Mouse (Mus musculus) thymus, adult 2 months (tissue): ENCODE data around the gene Tbc1d4. TPM values are rescaled to one million over a fixed set of nuclear protein-coding genes. Genes with fewer than 3 reads are reported as not detected.

Source experiments
- DNase-seq: peaks from one replicate; pipeline ENCODE4 v3.0.0; 2021
- H3K27ac ChIP-seq: fragments of 200-500 bp; 2 replicates; pipeline ENCODE4 v1.5.1; 2012; ENCODE audit warnings: low read length, control low read depth; ENCODE audit not compliant: control insufficient read depth, insufficient read depth
- H3K27me3 ChIP-seq: fragments of 200-500 bp; 2 replicates; pipeline ENCODE4 v1.6.1; 2012; ENCODE audit warnings: mild to moderate bottlenecking, low read length, moderate library complexity, mixed read lengths; ENCODE audit not compliant: control insufficient read depth, insufficient read depth
- H3K36me3 ChIP-seq: fragments of 200-500 bp; 2 replicates; pipeline ENCODE4 v1.6.1; 2012; ENCODE audit warnings: mild to moderate bottlenecking, low read length, moderate library complexity; ENCODE audit not compliant: control insufficient read depth, insufficient read depth
- H3K4me1 ChIP-seq: fragments of 200-500 bp; replicated peaks from 2 replicates; pipeline ENCODE4 v1.6.1; 2012; ENCODE audit warnings: low read length; ENCODE audit not compliant: control insufficient read depth, insufficient read depth
- H3K4me3 ChIP-seq: fragments of 200-500 bp; 2 replicates; pipeline ENCODE4 v1.5.1; 2012; ENCODE audit warnings: mild to moderate bottlenecking, low read length, control low read depth, moderate library complexity; ENCODE audit not compliant: control insufficient read depth, insufficient read depth
- CTCF ChIP-seq: fragments of 200-500 bp; IDR thresholded peaks from 2 replicates; pipeline ENCODE4 v1.5.1; 2012; ENCODE audit warnings: mild to moderate bottlenecking, control low read depth, low read length, moderate library complexity, borderline replicate concordance; ENCODE audit not compliant: control insufficient read depth, poor library complexity, insufficient read depth; ENCODE audit errors: extremely low read depth
- POLR2A ChIP-seq: fragments of 200-500 bp; IDR thresholded peaks from 2 replicates; pipeline ENCODE4 v1.6.1; 2012; ENCODE audit warnings: mild to moderate bottlenecking, low read length, control low read depth, moderate library complexity; ENCODE audit not compliant: control insufficient read depth, poor library complexity, insufficient read depth; ENCODE audit errors: extremely low read depth
- WGBS: fragments of 180-500 bp; shearing (Covaris S2); methylation state at CpG from one replicate; pipeline ENCODE4 v1.1.7; 2018; 5-methylcytosine and 5-hydroxymethylcytosine counted together
- polyA plus RNA-seq: library from polyadenylated mRNA; depleted of rRNA; stranded (reverse); fragments of >200 nt; gene quantifications from 2 replicates; pipeline ENCODE4 v1.2.3, GENCODE M21; 2012

The Tbc1d4 gene
- polyA plus RNA-seq, 1 experiment: 13.3 TPM

DNA sequence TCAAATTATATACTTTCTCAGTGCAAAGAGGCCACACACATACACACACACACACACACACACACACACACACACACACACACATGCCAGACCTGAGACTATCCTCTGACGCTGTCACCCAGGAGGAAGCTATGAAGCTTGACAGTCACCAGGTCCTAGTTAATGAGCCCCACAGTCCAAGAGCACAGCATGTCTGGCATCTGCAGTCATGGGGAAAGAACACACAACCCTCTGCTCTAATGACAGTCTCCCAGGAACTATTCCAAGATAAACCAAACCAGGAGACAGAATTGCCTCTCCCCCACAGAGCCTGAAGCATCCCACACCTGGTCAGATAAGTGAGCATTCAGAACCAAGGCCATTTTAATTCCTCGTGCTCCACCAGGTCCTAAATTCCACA is 71.1 kb downstream of the Tbc1d4 start:
- Histone ChIP-seq H3K27ac (no peak overlapping the region), H3K36me3 (no peaks in the 10 kb centered on the region), H3K4me1 (no peaks in the 10 kb centered on the region), H3K27me3 (no peaks in the 10 kb centered on the region), H3K4me3 (no peak overlapping the region)
- TF ChIP-seq CTCF (no peak), POLR2A (no peak)
- DNase-seq: no peak
- WGBS: 85% methylated on average over 2 of the region's 2 CpGs

DNA sequence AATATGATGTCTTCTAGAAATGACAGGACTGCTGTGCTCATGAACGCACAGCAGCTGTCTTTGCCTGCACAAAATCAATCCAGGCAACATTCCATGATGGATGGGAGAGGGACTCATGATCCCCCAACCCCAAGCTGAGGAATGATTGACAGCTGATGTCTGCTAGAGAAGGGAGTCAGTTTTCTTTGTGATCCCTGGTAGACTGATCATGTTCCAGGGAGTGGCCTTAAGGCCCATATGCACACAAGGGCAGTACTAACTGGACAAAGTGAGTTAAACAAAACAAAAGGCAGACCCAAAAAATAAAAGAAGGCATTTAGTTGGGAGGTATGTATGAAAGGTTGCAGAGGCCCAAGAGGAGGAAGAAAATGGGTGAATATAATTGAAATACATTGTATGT is 71.6 kb downstream of the Tbc1d4 start:
- H3K27ac ChIP-seq: no peak overlapping the region
- H3K36me3 ChIP-seq: no peaks in the 10 kb centered on the region
- H3K4me1 ChIP-seq: no peaks in the 10 kb centered on the region
- H3K4me3 ChIP-seq: no peak overlapping the region
- no peak for DNase-seq
- 100% methylated on average over 1 of the region's 1 CpGs for WGBS
- no peaks in the 10 kb centered on the region for H3K27me3 ChIP-seq
- no peak for TF ChIP-seq POLR2A
- TF ChIP-seq CTCF: no peak

DNA sequence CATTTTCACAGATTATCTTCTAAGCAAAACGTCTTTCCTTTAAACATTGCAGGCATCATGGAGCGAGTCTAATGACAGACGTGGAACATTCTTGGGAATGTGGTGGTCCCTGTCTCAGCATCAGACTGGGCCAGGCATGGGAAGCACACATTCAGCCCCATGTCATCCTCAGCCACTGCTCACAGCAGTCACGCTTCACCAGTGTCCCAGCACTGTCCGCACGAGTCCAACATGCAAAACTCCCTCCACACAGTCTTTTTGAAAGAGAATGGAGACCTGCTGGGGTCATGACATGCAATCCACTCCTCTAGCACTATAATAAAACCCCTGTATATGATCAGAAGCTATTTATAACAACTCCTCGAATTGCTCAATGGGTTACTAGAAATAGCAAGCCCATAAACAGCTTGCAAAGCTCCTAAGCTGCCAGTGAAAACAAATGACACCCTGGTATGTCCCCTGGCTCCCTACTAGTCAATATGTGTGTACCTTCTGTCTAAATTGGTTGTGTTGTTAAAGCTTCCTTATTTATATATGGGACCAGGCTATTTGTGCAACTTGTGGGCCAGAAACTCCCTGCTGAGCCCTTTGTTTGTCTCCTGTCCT is 76.8 kb downstream of the Tbc1d4 start:
- 87% methylated on average over 7 of the region's 7 CpGs for WGBS
- no peaks in the 10 kb centered on the region for H3K27me3 ChIP-seq
- H3K4me3 ChIP-seq: no peak overlapping the region
- TF ChIP-seq POLR2A (no peak), CTCF (no peak)
- DNase-seq: no peak
- no peak overlapping the region for H3K27ac ChIP-seq
- H3K4me1 ChIP-seq: no peaks in the 10 kb centered on the region
- no peaks in the 10 kb centered on the region for H3K36me3 ChIP-seq

GRCm38 (mm10) chr14:101530455-101530854 is 78.5 kb downstream of the Tbc1d4 start:
- 77% methylated on average over 2 of the region's 2 CpGs for WGBS
- no peak for DNase-seq
- TF ChIP-seq CTCF (no peak), POLR2A (no peak)

DNA sequence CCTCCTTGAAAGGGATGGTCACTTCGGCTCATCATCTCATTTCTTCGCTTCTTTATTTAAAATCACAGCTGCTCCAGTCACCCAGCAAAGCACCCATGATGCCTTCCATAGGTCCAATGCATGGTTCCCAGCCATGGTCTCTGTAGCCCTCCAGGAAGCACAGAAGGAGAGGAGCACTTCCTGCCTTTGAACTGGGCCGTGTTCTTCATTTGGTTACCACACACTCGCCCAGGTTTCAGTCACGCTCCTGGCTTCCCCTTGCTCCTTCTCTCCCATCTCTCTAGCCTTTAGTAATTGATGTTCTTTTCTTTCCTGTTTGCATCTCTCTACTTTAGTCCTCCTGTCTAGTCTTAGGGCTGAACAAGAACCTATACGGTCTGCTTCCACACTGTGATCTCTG is 79.8 kb downstream of the Tbc1d4 start:
- no peak overlapping the region for H3K27ac ChIP-seq
- no peaks in the 10 kb centered on the region for H3K27me3 ChIP-seq
- no peak for DNase-seq
- H3K4me1 ChIP-seq: no peaks in the 10 kb centered on the region
- 58% methylated on average over 6 of the region's 6 CpGs for whole genome bisulfite sequencing
- H3K36me3 ChIP-seq: no peaks in the 10 kb centered on the region
- TF ChIP-seq CTCF: no peak
- no peak overlapping the region for H3K4me3 ChIP-seq

More at GRCm38 (mm10) chr14:101530455-101530854, 78.5 kb downstream of the Tbc1d4 start:
- Histone ChIP-seq H3K36me3 (no peaks in the 10 kb centered on the region), H3K27me3 (no peaks in the 10 kb centered on the region), H3K4me3 (no peak overlapping the region), H3K27ac (no peak overlapping the region), H3K4me1 (no peaks in the 10 kb centered on the region)

- 95% methylated on average over 11 of the region's 11 CpGs for WGBS
- Histone ChIP-seq H3K4me3 (no peak overlapping the region), H3K27ac (no peak overlapping the region), H3K4me1 (no peaks in the 10 kb centered on the region), H3K27me3 (no peaks in the 10 kb centered on the region), H3K36me3 (no peaks in the 10 kb centered on the region)
- DNase-seq: no peak
- TF ChIP-seq POLR2A (no peak), CTCF (no peak)
These were observed 81.5 kb downstream of the Tbc1d4 start for GRCm38 (mm10) chr14:101527420-101527996.

GRCm38 (mm10) chr14:101526478-101526877 is 82.5 kb downstream of the Tbc1d4 start:
- Histone ChIP-seq H3K4me3 (no peak overlapping the region), H3K36me3 (no peaks in the 10 kb centered on the region), H3K27ac (no peak overlapping the region), H3K27me3 (no peaks in the 10 kb centered on the region), H3K4me1 (no peaks in the 10 kb centered on the region)
- no peak for DNase-seq
- 98% methylated on average over 1 of the region's 1 CpGs for WGBS
- TF ChIP-seq CTCF (no peak), POLR2A (no peak)
